Mouse (Mus musculus) R1 (cell line): ENCODE data around the gene 5430402E10Rik.
"Not testable (repeated sequence)": the region's sequence is repeated elsewhere in the genome, so short reads cannot be mapped to it uniquely, and the experiment has no call there.

ENCODE experiments used
- DNase-seq: peaks from one replicate; pipeline ENCODE4 v3.0.0-alpha.2; 2018; ENCODE audit warnings: low read depth, low spot score

5430402E10Rik gene

GRCm38 (mm10) chrX:77924962-77925361, at the start of gene 5430402E10Rik:
Gene 5430402E10Rik (minus strand): TSS chrX:77925062.
- not testable (repeated sequence) for DNase-seq

DNA sequence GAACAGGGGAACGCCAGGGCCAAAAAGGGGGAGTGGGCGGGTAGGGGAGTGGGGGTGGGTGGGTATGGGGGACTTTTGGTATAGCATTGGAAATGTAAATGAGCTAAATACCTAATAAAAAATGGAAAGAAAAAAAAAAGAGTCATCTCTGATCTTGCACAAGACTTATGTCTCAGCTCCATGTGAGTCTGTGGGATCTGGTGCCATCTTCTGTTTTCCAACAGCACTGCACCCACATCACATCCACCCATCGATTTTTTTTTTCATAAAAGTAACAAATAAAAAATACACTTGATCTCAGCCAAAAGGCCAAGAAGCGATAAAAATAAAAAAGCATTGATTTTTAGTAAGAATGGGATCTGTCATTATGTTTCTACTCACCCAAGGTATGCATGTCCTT, 44.8 kb downstream of the 5430402E10Rik start:
- DNase-seq: peak; percentile 1
